Mouse (Mus musculus): Measurements from ENCODE around the gene Naa25. TPM values are rescaled to one million over a fixed set of nuclear protein-coding genes. Genes with fewer than 3 reads are reported as not detected.

The Naa25 gene
- total RNA-seq, 2 experiments from 2014 or later: 20.8 to 23.5 TPM

Other genes starting within 250 kb of the Naa25 start
- gene Ptpn11, start 206.5 kb upstream of the Naa25 start, total RNA-seq (2021): 100 to 1,000 TPM; 166 to 210 TPM
- 100 to 1,000 TPM; 519 to 543 TPM for gene Rpl6, start 193.5 kb upstream of the Naa25 start, total RNA-seq (2021)
- 10 to 100 TPM; 21.1 to 24.4 TPM for gene Hectd4, start 177.7 kb upstream of the Naa25 start, total RNA-seq (2021)
- 10 to 100 TPM; 60.7 to 65.0 TPM for gene Trafd1, start 12.3 kb upstream of the Naa25 start, total RNA-seq (2021)
- 10 to 100 TPM; 11.9 to 12.4 TPM for gene Tmem116, start 54.0 kb downstream of the Naa25 start, total RNA-seq (2021)
- 10 to 100 TPM; 71.5 to 78.6 TPM for gene Erp29, start 54.6 kb downstream of the Naa25 start, total RNA-seq (2021)
- gene Adam1b, start 105.5 kb downstream of the Naa25 start, total RNA-seq (2021): not detected
- gene Adam1a, start 147.5 kb downstream of the Naa25 start, total RNA-seq (2021): 1 to 10 TPM; 1.8 to 1.9 TPM
- not detected for gene Gm42878, start 147.5 kb downstream of the Naa25 start, total RNA-seq (2021)
- 10 to 100 TPM; 85.1 to 89.3 TPM for gene Mapkapk5, start 148.0 kb downstream of the Naa25 start, total RNA-seq (2021)
- 100 to 1,000 TPM; 263 to 319 TPM for gene Aldh2, start 195.9 kb downstream of the Naa25 start, total RNA-seq (2021)
- gene Acad12, start 221.0 kb downstream of the Naa25 start, total RNA-seq (2021): 10 to 100 TPM; 64.8 to 73.6 TPM

All from heart, postnatal 36 days (tissue).